Mouse (Mus musculus): ENCODE measurements around the gene Gramd1b. TPM values are rescaled to one million over a fixed set of nuclear protein-coding genes. Genes with fewer than 3 reads are reported as not detected.

Gene Gramd1b
- polyA plus RNA-seq, 1 experiment, result 0.02 TPM

- Histone ChIP-seq H3K4me3 (replicated peaks) (no peak overlapping the region), H3K36me3 (ENCODE audit: control insufficient read depth) (no peaks in the 10 kb centered on the region), H3K27me3 (ENCODE audit: control insufficient read depth) (no peaks in the 10 kb centered on the region), H3K4me1 (ENCODE audit: control insufficient read depth) (no peaks in the 10 kb centered on the region), H3K9me3 (ENCODE audit: control insufficient read depth, low read length) (no peaks in the 10 kb centered on the region)
- TF ChIP-seq TAL1 (IDR thresholded peaks at IDR 0.05; ENCODE audit: low read length) (no peak), GATA1 (IDR thresholded peaks at IDR 0.05; ENCODE audit: low read length) (no peak)
Measured at GRCm38 (mm10) chr9:40466782-40467181, 64.4 kb downstream of the Gramd1b start.

- TF ChIP-seq GATA1 (IDR thresholded peaks at IDR 0.05; ENCODE audit: low read length) (no peak), TAL1 (IDR thresholded peaks at IDR 0.05; ENCODE audit: low read length) (no peak)
- no peaks in the 10 kb centered on the region for H3K9me3 ChIP-seq (ENCODE audit: control insufficient read depth, low read length)
Measured at GRCm38 (mm10) chr9:40465596-40465995, 65.6 kb downstream of the Gramd1b start.

GRCm38 (mm10) chr9:40462401-40462800, 68.8 kb downstream of the Gramd1b start:
- no peak overlapping the region for H3K4me3 ChIP-seq (replicated peaks)
- no peaks in the 10 kb centered on the region for H3K36me3 ChIP-seq (ENCODE audit: control insufficient read depth)
- peaks cover 3% of the 10 kb centered on the region for H3K4me1 ChIP-seq (ENCODE audit: control insufficient read depth)
- TF ChIP-seq TAL1 (IDR thresholded peaks at IDR 0.05; ENCODE audit: low read length), result no peak
- no peak for TF ChIP-seq GATA1 (IDR thresholded peaks at IDR 0.05; ENCODE audit: low read length)
- no peaks in the 10 kb centered on the region for H3K27me3 ChIP-seq (ENCODE audit: control insufficient read depth)
- H3K9me3 ChIP-seq (ENCODE audit: control insufficient read depth, low read length), result no peaks in the 10 kb centered on the region

More at GRCm38 (mm10) chr9:40465596-40465995, 65.6 kb downstream of the Gramd1b start:
- Histone ChIP-seq H3K4me3 (replicated peaks) (no peak overlapping the region), H3K27me3 (ENCODE audit: control insufficient read depth) (no peaks in the 10 kb centered on the region), H3K36me3 (ENCODE audit: control insufficient read depth) (no peaks in the 10 kb centered on the region), H3K4me1 (ENCODE audit: control insufficient read depth) (peaks cover 3% of the 10 kb centered on the region)

GRCm38 (mm10) chr9:40460781-40461180, 70.4 kb downstream of the Gramd1b start:
- Histone ChIP-seq H3K36me3 (ENCODE audit: control insufficient read depth) (no peaks in the 10 kb centered on the region), H3K4me1 (ENCODE audit: control insufficient read depth) (peaks cover 3% of the 10 kb centered on the region), H3K4me3 (replicated peaks) (no peak overlapping the region), H3K27me3 (ENCODE audit: control insufficient read depth) (peaks cover 11% of the 10 kb centered on the region), H3K9me3 (ENCODE audit: control insufficient read depth, low read length) (no peaks in the 10 kb centered on the region)
- TF ChIP-seq GATA1 (IDR thresholded peaks at IDR 0.05; ENCODE audit: low read length), result no peak
- TF ChIP-seq TAL1 (IDR thresholded peaks at IDR 0.05; ENCODE audit: low read length), result no peak

DNA sequence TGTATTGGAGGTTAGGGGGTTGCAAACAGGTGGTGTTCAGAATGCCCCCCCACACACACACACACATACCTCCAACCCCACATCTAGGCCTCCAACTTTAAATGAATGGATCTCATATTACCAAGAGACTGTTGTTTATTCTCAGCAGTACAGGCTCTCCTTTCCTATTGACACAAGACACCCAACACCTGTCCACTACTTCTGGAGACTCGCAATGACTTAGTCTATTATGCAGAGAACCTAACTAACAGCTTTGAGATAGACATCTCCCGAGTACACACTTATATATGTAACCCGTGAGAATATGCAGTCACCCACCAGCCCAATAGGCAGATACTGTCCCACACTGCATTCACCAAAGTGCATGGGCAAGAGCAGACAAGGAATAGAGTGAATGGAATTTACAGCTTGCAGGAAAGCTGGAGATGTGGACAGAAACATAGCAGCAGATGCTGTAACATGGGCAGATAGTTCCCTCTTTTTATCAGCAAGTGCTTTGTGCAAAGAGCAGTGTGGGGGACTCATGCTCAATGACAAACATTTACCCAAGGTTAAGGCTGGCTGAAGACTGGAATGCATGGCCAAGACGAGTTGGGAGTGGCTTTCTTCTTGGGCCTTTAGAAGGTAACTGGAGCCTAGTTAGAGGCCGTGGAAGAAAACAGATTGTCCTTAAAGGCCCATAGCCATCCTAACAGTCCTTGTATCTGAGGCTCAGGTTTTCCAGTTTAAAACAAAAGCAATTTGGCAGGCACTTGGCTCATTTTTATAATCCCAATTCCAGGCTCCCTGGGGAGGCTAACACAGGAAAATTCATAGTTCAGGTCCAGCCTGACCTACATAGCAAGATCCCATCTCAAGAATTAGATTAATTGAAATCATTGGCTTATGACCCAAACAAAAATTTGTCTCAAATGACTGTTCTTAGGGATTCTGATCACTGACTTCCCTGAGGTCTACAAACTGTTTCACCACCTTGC, 71.6 kb downstream of the Gramd1b start:
- Histone ChIP-seq H3K36me3 (ENCODE audit: control insufficient read depth) (no peaks in the 10 kb centered on the region), H3K4me1 (ENCODE audit: control insufficient read depth) (peaks cover 5% of the 10 kb centered on the region), H3K27me3 (ENCODE audit: control insufficient read depth) (peaks cover 23% of the 10 kb centered on the region), H3K4me3 (replicated peaks) (no peak overlapping the region), H3K9me3 (ENCODE audit: control insufficient read depth, low read length) (no peaks in the 10 kb centered on the region)
- no peak for TF ChIP-seq GATA1 (IDR thresholded peaks at IDR 0.05; ENCODE audit: low read length)
- no peak for TF ChIP-seq TAL1 (IDR thresholded peaks at IDR 0.05; ENCODE audit: low read length)

DNA sequence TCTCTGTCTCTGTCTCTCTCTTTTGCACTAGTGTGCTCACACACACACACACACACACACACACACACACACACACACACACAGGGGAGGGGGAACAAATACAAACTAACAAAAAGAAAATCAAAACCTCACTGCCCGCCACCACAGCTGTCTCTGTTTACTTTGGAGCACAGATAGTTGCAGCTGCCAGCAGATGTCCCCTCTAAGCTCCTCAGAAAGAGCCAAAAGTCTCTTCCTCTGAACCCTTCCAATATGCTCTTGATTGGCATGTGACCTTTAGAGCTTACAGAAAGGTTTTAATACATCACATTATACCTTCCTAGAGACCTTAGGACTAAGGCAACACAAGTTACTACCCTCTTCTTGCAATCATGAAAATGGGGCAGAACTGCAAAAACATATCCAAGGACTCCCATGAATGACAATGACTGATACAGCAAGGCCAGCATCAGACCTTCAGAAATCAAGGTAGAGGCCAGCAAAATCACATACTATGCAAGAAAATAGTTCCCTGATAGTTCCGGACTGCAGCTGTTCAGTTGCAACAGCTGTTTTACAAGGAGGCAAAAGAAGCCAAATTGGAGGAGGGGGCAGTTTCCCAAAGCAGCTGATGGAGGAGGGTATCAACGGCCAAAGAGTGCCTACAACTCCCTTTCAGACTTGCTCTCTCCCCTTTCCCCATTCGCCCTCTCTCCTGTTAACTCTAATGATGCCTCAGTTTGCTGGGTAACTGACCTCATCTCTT, 72.5 kb downstream of the Gramd1b start:
- H3K4me1 ChIP-seq (ENCODE audit: control insufficient read depth), result peaks cover 5% of the 10 kb centered on the region
- H3K9me3 ChIP-seq (ENCODE audit: control insufficient read depth, low read length), result no peaks in the 10 kb centered on the region
- H3K4me3 ChIP-seq (replicated peaks), result no peak overlapping the region
- TF ChIP-seq GATA1 (IDR thresholded peaks at IDR 0.05; ENCODE audit: low read length), result no peak
- no peak for TF ChIP-seq TAL1 (IDR thresholded peaks at IDR 0.05; ENCODE audit: low read length)
- peaks cover 27% of the 10 kb centered on the region for H3K27me3 ChIP-seq (ENCODE audit: control insufficient read depth)
- H3K36me3 ChIP-seq (ENCODE audit: control insufficient read depth), result no peaks in the 10 kb centered on the region

GRCm38 (mm10) chr9:40457448-40457847, 73.7 kb downstream of the Gramd1b start:
- Histone ChIP-seq H3K4me3 (replicated peaks) (no peak overlapping the region), H3K36me3 (ENCODE audit: control insufficient read depth) (no peaks in the 10 kb centered on the region), H3K9me3 (ENCODE audit: control insufficient read depth, low read length) (no peaks in the 10 kb centered on the region), H3K4me1 (ENCODE audit: control insufficient read depth) (peaks cover 5% of the 10 kb centered on the region), H3K27me3 (ENCODE audit: control insufficient read depth) (peaks cover 27% of the 10 kb centered on the region)
- no peak for TF ChIP-seq TAL1 (IDR thresholded peaks at IDR 0.05; ENCODE audit: low read length)
- TF ChIP-seq GATA1 (IDR thresholded peaks at IDR 0.05; ENCODE audit: low read length), result no peak

DNA sequence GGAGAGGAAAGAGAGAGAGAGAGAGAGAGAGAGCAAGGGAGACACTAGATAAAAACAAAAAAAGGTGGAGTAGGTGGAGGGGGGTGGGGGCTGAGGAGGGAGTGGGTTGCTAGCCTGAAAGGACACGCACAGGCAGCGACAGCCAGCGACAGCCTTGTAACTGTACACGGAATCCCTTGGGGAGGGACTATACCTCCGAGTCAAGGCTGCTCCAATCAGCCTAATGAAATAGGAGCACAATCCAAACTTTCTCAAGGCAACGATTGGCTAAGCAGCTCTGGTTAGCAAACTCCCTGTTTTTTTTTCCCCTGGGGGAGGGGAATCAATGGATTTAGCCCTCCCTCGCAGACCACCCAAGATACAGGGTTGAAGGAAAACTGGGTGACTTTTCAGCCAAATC, 75.0 kb downstream of the Gramd1b start:
- Histone ChIP-seq H3K4me1 (ENCODE audit: control insufficient read depth) (peaks cover 5% of the 10 kb centered on the region), H3K36me3 (ENCODE audit: control insufficient read depth) (no peaks in the 10 kb centered on the region), H3K9me3 (ENCODE audit: control insufficient read depth, low read length) (no peaks in the 10 kb centered on the region), H3K4me3 (replicated peaks) (peak overlapping the region; percentile 50), H3K27me3 (ENCODE audit: control insufficient read depth) (peaks cover 27% of the 10 kb centered on the region)
- TF ChIP-seq GATA1 (IDR thresholded peaks at IDR 0.05; ENCODE audit: low read length) (no peak), TAL1 (IDR thresholded peaks at IDR 0.05; ENCODE audit: low read length) (no peak)

Measured in erythroblast, embryonic 14.5 days (primary cell).